Mouse (Mus musculus): ENCODE measurements at regions not wholly inside any gene's neighbourhood (a gene's known extent, or its start where the extent isn't known, plus 50 kb on each side); places are given as distances from the start of the nearest gene placed in this dataset.

- no peak for DNase-seq (ENCODE audit: low spot score)
Measured at GRCm38 (mm10) chr2:169133855-169134254, 178.5 kb upstream of the Zfp64 start.

GRCm38 (mm10) chr2:169125476-169125875 lies 170.1 kb upstream of the Zfp64 start:
- DNase-seq (ENCODE audit: low spot score): no peak

DNA sequence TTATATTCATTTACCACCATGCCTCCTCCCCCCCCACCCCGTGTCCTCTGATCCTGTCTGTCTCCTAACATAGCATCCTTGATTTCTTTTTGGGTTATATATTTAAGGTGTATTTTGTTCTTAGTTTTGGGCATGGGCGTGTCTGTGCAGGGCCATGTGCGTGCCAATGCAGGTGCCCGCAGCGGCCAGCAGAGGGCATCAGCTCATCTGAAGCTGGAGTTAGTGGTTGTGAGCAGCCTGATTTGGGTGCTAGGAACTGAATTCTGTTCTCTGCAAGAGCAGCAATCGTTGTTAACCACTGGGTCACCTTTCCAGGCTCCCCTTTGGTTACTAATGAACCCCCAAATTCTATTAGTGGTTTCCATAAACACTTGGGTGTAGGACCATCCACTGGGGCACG lies 167.5 kb upstream of the Zfp64 start:
- no peak for DNase-seq (ENCODE audit: low spot score)

- DNase-seq (ENCODE audit: low spot score): no peak
Measured at GRCm38 (mm10) chr2:169116841-169117240, 161.5 kb upstream of the Zfp64 start.

GRCm38 (mm10) chr2:169109044-169109443 lies 153.7 kb upstream of the Zfp64 start:
- DNase-seq (ENCODE audit: low spot score): no peak

DNA sequence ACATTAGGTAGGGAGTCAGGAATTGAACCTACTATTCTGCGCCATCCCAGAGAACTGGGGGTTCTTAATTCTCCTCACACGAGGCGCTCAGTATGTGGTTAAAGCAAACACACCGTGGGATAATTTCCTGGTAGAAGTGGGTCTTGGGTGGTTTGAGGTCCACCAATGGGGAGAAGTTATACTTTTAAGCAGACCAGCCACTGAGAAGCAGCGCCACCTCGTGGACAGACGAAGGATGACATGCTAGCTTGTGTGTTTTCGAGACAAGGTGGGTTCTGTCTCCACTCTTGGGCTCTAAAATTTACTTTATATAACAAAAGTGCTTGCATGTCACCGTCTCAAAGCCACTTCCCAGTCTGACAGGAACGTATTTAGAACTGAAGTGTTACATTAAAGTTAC lies 152.7 kb upstream of the Zfp64 start:
- no peak for DNase-seq (ENCODE audit: low spot score)

- no peak for DNase-seq (ENCODE audit: low spot score)
Measured at GRCm38 (mm10) chr2:169101506-169102261, 146.3 kb upstream of the Zfp64 start.

DNA sequence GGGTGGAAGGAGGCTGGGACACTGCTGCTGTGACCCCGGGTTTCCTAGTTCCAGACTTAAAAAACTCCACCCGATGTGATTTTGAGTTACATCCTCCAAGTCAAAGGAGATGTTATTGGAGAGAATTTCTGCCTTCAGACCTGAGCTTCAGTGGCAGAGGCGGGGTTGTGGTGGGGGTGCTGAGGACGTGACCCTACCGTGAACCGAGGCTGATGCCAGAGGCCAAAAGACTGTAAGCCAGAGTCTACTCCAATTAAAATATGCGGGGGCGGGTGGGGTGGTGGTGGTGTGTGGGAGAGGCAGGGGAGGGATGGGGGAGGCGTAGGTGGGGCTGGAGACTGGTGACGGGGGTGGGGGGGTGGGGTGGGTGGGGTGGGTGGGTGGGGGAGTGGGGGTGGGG lies 145.1 kb upstream of the Zfp64 start:
- DNase-seq (ENCODE audit: low spot score): no peak

GRCm38 (mm10) chr2:169099678-169100077 lies 144.3 kb upstream of the Zfp64 start:
- no peak for DNase-seq (ENCODE audit: low spot score)

DNA sequence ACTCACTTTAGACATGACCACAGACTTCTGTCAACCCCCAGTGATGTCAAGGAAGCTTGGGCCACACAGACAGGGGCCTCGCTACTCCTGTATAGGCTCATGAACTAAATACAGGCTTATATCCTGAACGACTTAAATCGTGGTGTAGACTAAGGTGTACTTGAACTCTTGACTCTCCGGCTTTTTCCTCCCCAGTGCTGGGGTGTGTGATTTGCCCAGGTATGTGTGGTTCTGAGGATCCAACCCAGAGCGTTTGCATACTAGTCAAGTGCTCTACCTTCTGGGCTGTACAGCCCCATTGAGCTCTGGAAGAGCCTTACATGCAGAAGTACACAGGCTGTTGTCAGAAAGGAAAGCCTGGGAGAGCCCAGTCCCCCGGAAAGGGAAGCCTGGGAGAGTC lies 143.2 kb upstream of the Zfp64 start:
- no peak for DNase-seq (ENCODE audit: low spot score)

GRCm38 (mm10) chr2:169094011-169094754 lies 138.8 kb upstream of the Zfp64 start:
- no peak for DNase-seq (ENCODE audit: low spot score)

DNA sequence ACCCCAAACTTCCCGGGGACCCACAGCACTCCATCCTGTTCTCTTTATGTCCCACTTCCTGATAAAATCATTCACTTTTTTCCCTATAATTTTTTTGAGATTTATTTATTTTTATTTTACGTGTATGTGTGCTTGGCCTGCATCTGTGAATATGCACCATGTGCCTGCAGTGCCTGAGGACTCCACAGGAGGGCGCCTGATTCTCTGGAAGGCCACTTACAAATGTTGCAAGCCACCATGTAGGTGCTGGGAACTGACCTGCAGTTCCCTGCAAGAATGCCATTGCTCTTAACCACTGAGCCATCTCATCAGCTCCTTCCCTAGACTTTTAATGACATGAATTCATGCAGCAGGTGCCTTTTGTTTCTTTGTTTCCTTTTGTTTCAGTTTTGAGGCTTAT lies 134.9 kb upstream of the Zfp64 start:
- no peak for DNase-seq (ENCODE audit: low spot score)

GRCm38 (mm10) chr2:169088870-169089484 lies 133.6 kb upstream of the Zfp64 start:
- DNase-seq (ENCODE audit: low spot score): no peak

GRCm38 (mm10) chr2:169088301-169088700 lies 132.9 kb upstream of the Zfp64 start:
- no peak for DNase-seq (ENCODE audit: low spot score)

- no peak for DNase-seq (ENCODE audit: low spot score)
Measured at GRCm38 (mm10) chr2:169071267-169071666, 115.9 kb upstream of the Zfp64 start.

DNA sequence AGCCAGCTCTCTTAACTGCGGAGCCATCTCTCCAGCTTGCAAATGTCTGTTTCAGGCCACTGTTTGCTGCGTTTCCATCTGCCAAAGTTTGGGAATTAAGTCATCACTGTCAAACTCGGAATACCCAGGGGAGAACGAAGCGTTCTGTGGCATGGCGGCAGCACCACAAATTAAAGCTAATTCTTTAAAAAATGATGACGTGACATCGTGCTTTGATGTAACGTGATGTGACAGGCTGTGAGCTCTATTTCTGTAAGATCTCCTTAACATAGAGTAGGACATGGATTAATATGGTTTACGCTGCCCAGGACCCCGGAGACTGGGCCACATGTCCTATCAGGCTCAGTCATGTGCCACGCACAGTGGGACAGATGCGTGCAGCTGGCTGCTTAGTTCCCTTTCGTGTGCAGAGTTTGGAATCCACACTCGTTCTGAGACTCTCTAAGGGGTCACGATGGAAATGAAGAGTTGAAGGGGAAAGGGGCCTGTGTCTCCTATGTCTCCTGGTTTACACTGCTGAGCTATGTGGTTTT lies 109.8 kb upstream of the Zfp64 start:
- DNase-seq (ENCODE audit: low spot score): no peak

DNA sequence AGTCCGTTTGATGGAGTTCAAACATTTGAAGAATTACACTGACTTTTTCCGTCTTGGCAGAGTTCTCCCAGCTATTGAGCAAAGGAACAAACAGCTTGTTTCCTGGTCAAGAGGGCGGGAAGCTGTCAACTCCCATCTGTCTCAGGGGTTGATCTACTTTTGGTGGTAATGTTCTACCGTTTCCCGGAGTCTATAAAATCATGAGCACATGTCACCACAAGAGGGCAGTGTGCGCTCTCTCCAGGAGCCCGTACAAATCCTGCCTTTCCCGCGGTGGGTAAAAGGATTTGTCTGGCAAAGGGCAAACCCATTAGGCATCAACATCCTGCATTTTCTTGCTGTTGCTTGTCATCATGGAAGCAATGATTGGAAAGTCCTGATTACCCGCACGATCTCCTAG lies 106.1 kb upstream of the Zfp64 start:
- DNase-seq (ENCODE audit: low spot score): peak; percentile 2

DNA sequence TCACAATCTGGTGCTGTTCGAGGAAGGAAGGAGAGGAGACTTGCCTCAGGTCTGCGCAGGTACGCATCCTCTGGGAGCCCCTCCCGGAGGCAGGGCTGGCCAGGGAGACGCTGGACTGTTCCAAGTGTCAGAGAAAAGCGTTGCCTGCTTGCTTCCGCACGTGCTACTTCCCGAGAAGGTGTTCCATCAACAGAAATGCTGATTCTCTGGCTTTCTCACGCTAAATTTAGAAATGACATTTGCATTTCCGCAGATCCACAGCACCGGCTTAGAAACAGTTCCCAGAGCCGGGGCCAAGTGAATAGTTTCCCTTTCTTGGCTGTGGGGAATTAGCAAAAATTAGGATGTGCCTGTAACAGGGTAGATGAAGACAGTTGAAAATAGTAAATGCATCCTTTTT lies 105.1 kb upstream of the Zfp64 start:
- no peak for DNase-seq (ENCODE audit: low spot score)

GRCm38 (mm10) chr2:169057831-169058230 lies 102.4 kb upstream of the Zfp64 start:
- DNase-seq (ENCODE audit: low spot score): no peak

- no peak for DNase-seq (ENCODE audit: low spot score)
Measured at GRCm38 (mm10) chr2:169049947-169050346, 94.6 kb upstream of the Zfp64 start.

- DNase-seq (ENCODE audit: low spot score): no peak
Measured at GRCm38 (mm10) chr2:169041748-169042147, 86.4 kb upstream of the Zfp64 start.

- no peak for DNase-seq (ENCODE audit: low spot score)
Measured at GRCm38 (mm10) chr2:169037975-169038374, 82.6 kb upstream of the Zfp64 start.

DNA sequence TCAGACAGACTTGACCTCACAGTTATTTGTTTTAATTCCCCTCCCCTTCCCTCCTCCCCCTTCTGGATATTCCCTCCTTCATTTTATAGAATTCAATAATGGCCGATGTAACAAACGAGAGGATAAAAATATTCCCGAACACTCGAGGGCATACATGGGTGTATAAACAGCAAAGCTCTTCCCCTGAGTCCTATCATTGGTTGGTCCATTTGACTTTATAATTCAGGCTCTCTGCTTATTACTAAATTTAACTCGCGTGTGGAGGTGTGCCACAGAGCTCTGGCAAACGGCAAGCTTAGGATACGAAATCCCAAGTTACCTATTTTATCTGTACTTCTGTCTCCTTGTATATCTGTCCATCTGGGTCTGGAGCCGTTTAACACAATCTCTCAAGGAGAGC lies 82.1 kb upstream of the Zfp64 start:
- no peak for DNase-seq (ENCODE audit: low spot score)

Data from T-cell, adult 2 months (primary cell).